Mouse (Mus musculus) CH12.LX (cell line): ENCODE measurements around the gene Dnah1.

Experiments used
- CTCF ChIP-seq, 2 experiments: IDR thresholded peaks in 1 of 2; conservative IDR thresholded peaks in 1 of 2; 2 replicates each; pipeline ENCODE4 v1.5.1; 2011 to 2012; ENCODE audit warnings: low read depth in 2 of 2, low read length in 2 of 2, improper control_type of control experiment in 1 of 2, inconsistent platforms in 1 of 2, mild to moderate bottlenecking in 1 of 2, moderate library complexity in 1 of 2
- ELF1 ChIP-seq: IDR thresholded peaks from 2 replicates; pipeline ENCODE4 v1.6.1; 2014; ENCODE audit warnings: low read depth, mild to moderate bottlenecking, inconsistent platforms, low read length, improper control_type of control experiment

GRCm38 (mm10) chr14:31228234-31228633, 95.5 kb downstream of the Dnah1 start:
- TF ChIP-seq ELF1 (peak; percentile 53), CTCF (conservative IDR thresholded peaks at IDR 0.05 in 1 of 2, IDR thresholded peaks at IDR 0.05 in 1 of 2; ENCODE audit: low read depth in 2 of 2, low read length in 2 of 2) (no peak)
